Mouse (Mus musculus): ENCODE results near the gene Arfgap3.

GRCm38 (mm10) chr15:83281303-83281702 lies 68.7 kb downstream of the Arfgap3 start:
- TF ChIP-seq CTCF (IDR thresholded peaks at IDR 0.05; ENCODE audit: low read depth, low read length) (no peak), POLR2A (IDR thresholded peaks at IDR 0.05; ENCODE audit: extremely low read depth, insufficient read depth, low read length) (no peak)
